Mouse (Mus musculus) megakaryocyte progenitor cell, adult 5-6 weeks (primary cell): ENCODE measurements around the gene Rflna. TPM values are rescaled to one million over a fixed set of nuclear protein-coding genes. Genes with fewer than 3 reads are reported as not detected.

ENCODE experiments used
- ATAC-seq: replicated peaks from 2 replicates; pipeline ENCODE4 v1.8.0; 2016; ENCODE audit warnings: mild to moderate bottlenecking, moderate TSS enrichment, inconsistent platforms; ENCODE audit not compliant: poor library complexity
- total RNA-seq, 2 experiments: library from RNA; stranded (forward) in 1 of 2; stranded (reverse) in 1 of 2; fragments of 157-497, 149-512 nt in 1 of 2; fragments of 200-1000 nt in 1 of 2; gene quantifications; 2 replicates each; pipeline versions ENCODE4 v1.2.3 to v1.2.4; 2015 to 2017

The Rflna gene
- total RNA-seq (2015) = not detected in 2 replicates
- not detected in 2 replicates for total RNA-seq (2017)

GRCm38 (mm10) chr5:125002969-125003872, at the start of gene Rflna:
Rflna (plus strand) TSS chr5:125003221.
- peak; percentile 41; the same call in 1 of the 2 replicates for ATAC-seq

- peak; percentile 29; the same call in 1 of the 2 replicates for ATAC-seq
These were observed 48.4 kb upstream of the Rflna start for GRCm38 (mm10) chr5:124954404-124955305.

GRCm38 (mm10) chr5:124957491-124957890, 45.5 kb upstream of the Rflna start:
- no peak for ATAC-seq

- no peak for ATAC-seq
These were observed 43.9 kb upstream of the Rflna start for GRCm38 (mm10) chr5:124959099-124959498.

- ATAC-seq = no peak
These were observed 42.7 kb upstream of the Rflna start for GRCm38 (mm10) chr5:124960131-124960901.

- ATAC-seq = no peak
These were observed 41.6 kb upstream of the Rflna start for GRCm38 (mm10) chr5:124961433-124961832.

- no peak for ATAC-seq
These were observed 40.3 kb upstream of the Rflna start for GRCm38 (mm10) chr5:124962761-124963160.

- ATAC-seq = no peak
These were observed 39.0 kb upstream of the Rflna start for GRCm38 (mm10) chr5:124963806-124964672.

GRCm38 (mm10) chr5:124966622-124967332, 36.2 kb upstream of the Rflna start:
- ATAC-seq = no peak

- no peak for ATAC-seq
These were observed 33.2 kb upstream of the Rflna start for GRCm38 (mm10) chr5:124969790-124970189.

- no peak; the same call in 1 of the 2 replicates for ATAC-seq
These were observed 16.8 kb upstream of the Rflna start for GRCm38 (mm10) chr5:124986222-124986621.

GRCm38 (mm10) chr5:124986656-124987055, 16.4 kb upstream of the Rflna start:
- no peak for ATAC-seq

- no peak for ATAC-seq
These were observed 13.3 kb upstream of the Rflna start for GRCm38 (mm10) chr5:124989724-124990123.

GRCm38 (mm10) chr5:124992323-124992722, 10.7 kb upstream of the Rflna start:
- no peak for ATAC-seq

GRCm38 (mm10) chr5:124992891-124993290, 10.1 kb upstream of the Rflna start:
- ATAC-seq = peak; percentile 50

GRCm38 (mm10) chr5:124996816-124997215, 6.2 kb upstream of the Rflna start:
- peak; percentile 70 for ATAC-seq

GRCm38 (mm10) chr5:124997913-124998312, 5.1 kb upstream of the Rflna start:
- ATAC-seq = no peak

- ATAC-seq = no peak
These were observed 2.2 kb upstream of the Rflna start for GRCm38 (mm10) chr5:125000756-125001250.

- ATAC-seq = no peak
These were observed 843 bp downstream of the Rflna start for GRCm38 (mm10) chr5:125003873-125004255.
